Mouse (Mus musculus) forebrain, embryonic 15.5 days (tissue): ENCODE measurements around the gene Ndufc1. TPM values are rescaled to one million over a fixed set of nuclear protein-coding genes. Genes with fewer than 3 reads are reported as not detected.

Experiments used
- ATAC-seq: fragments of 200-750 bp; cut with Nextera tagmentation; replicated peaks from 2 replicates; pipeline ENCODE4 v1.8.0; 2017; ENCODE audit warnings: mild to moderate bottlenecking, moderate TSS enrichment, moderate library complexity
- H3K27ac ChIP-seq: fragments of 300-500 bp; sonication (generic); replicated peaks from 2 replicates; pipeline ENCODE4 v1.5.1; 2015; ENCODE audit warnings: mild to moderate bottlenecking, inconsistent platforms
- H3K27me3 ChIP-seq: fragments of 300-500 bp; sonication (generic); 2 replicates; pipeline ENCODE4 v1.6.1; 2015; ENCODE audit warnings: inconsistent platforms
- H3K36me3 ChIP-seq: fragments of 300-500 bp; sonication (generic); 2 replicates; pipeline ENCODE4 v1.6.1; 2015; ENCODE audit warnings: mild to moderate bottlenecking, inconsistent platforms
- H3K4me1 ChIP-seq: fragments of 300-500 bp; sonication (generic); 2 replicates; pipeline ENCODE4 v1.6.1; 2015; ENCODE audit warnings: inconsistent platforms
- H3K4me2 ChIP-seq: fragments of 300-500 bp; sonication (generic); replicated peaks from 2 replicates; pipeline ENCODE4 v1.6.1; 2015; ENCODE audit warnings: mild to moderate bottlenecking, inconsistent platforms
- H3K4me3 ChIP-seq: fragments of 300-500 bp; sonication (generic); 2 replicates; pipeline ENCODE4 v1.5.1; 2015; ENCODE audit warnings: mild to moderate bottlenecking, inconsistent platforms
- H3K9ac ChIP-seq: fragments of 300-500 bp; sonication (generic); replicated peaks from 2 replicates; pipeline ENCODE4 v1.6.1; 2015; ENCODE audit warnings: mild to moderate bottlenecking, inconsistent platforms
- H3K9me3 ChIP-seq: fragments of 300-500 bp; sonication (generic); 2 replicates; pipeline ENCODE4 v1.6.1; 2016; ENCODE audit warnings: inconsistent platforms
- WGBS: fragments of 180-500 bp; shearing (Covaris S2); methylation state at CpG from one replicate; pipeline ENCODE4 v1.1.7; 2015; ENCODE audit warnings: mixed read lengths; 5-methylcytosine and 5-hydroxymethylcytosine counted together
- polyA plus RNA-seq: library from polyadenylated mRNA; unstranded; fragments of >200 nt; fragmentation: Nextera tagmentation; extraction: Ambion mirVana; gene quantifications from 2 replicates; pipeline ENCODE4 v1.2.1, GENCODE M21; 2015

Gene Ndufc1
- polyA plus RNA-seq, 1 experiment from 2014 or later: 732 TPM

GRCm38 (mm10) chr3:51378665-51378946 is 30.2 kb downstream of the Ndufc1 start:
- WGBS: 91% methylated on average over 3 of the region's 3 CpGs
- Histone ChIP-seq H3K27me3 (no peaks in the 10 kb centered on the region), H3K4me2 (no peak overlapping the region)

GRCm38 (mm10) chr3:51377878-51378664 is 30.7 kb downstream of the Ndufc1 start:
- H3K9ac ChIP-seq: no peak overlapping the region
- no peak for ATAC-seq
- peak overlapping the region; percentile 23 for H3K4me2 ChIP-seq
- H3K27ac ChIP-seq: no peak overlapping the region
- peak overlapping the region; percentile 12; the same call in 1 of the 2 replicates for H3K4me3 ChIP-seq
- H3K36me3 ChIP-seq: no peaks in the 10 kb centered on the region
- no peaks in the 10 kb centered on the region for H3K27me3 ChIP-seq
- no peaks in the 10 kb centered on the region for H3K9me3 ChIP-seq
- H3K4me1 ChIP-seq: peaks cover 5% of the 10 kb centered on the region; the same call in 1 of the 2 replicates
- 46% methylated on average over 31 of the region's 31 CpGs for WGBS

More at GRCm38 (mm10) chr3:51378665-51378946, 30.2 kb downstream of the Ndufc1 start:
- no peak overlapping the region for H3K4me3 ChIP-seq
- ATAC-seq: no peak
- H3K9ac ChIP-seq: no peak overlapping the region
- H3K9me3 ChIP-seq: no peaks in the 10 kb centered on the region
- H3K27ac ChIP-seq: no peak overlapping the region
- H3K36me3 ChIP-seq: no peaks in the 10 kb centered on the region
- peaks cover 5% of the 10 kb centered on the region; the same call in 1 of the 2 replicates for H3K4me1 ChIP-seq

GRCm38 (mm10) chr3:51375307-51376265 is 33.2 kb downstream of the Ndufc1 start:
- 85% methylated on average over 19 of the region's 19 CpGs for WGBS
- no peak overlapping the region for H3K9ac ChIP-seq

GRCm38 (mm10) chr3:51373544-51373943 is 35.2 kb downstream of the Ndufc1 start:
- peaks cover 5% of the 10 kb centered on the region; the same call in 1 of the 2 replicates for H3K4me1 ChIP-seq
- no peaks in the 10 kb centered on the region for H3K27me3 ChIP-seq
- H3K27ac ChIP-seq: no peak overlapping the region
- H3K36me3 ChIP-seq: no peaks in the 10 kb centered on the region
- ATAC-seq: no peak
- no peak overlapping the region for H3K4me3 ChIP-seq
- H3K9me3 ChIP-seq: no peaks in the 10 kb centered on the region
- 74% methylated on average over 5 of the region's 5 CpGs for WGBS
- no peak overlapping the region for H3K4me2 ChIP-seq
- no peak overlapping the region for H3K9ac ChIP-seq

More at GRCm38 (mm10) chr3:51375307-51376265, 33.2 kb downstream of the Ndufc1 start:
- no peak overlapping the region for H3K4me2 ChIP-seq
- H3K36me3 ChIP-seq: no peaks in the 10 kb centered on the region
- H3K27ac ChIP-seq: no peak overlapping the region
- peaks cover 5% of the 10 kb centered on the region; the same call in 1 of the 2 replicates for H3K4me1 ChIP-seq
- H3K27me3 ChIP-seq: no peaks in the 10 kb centered on the region
- no peak for ATAC-seq
- no peaks in the 10 kb centered on the region for H3K9me3 ChIP-seq
- H3K4me3 ChIP-seq: no peak overlapping the region

- Histone ChIP-seq H3K27me3 (no peaks in the 10 kb centered on the region), H3K9me3 (no peaks in the 10 kb centered on the region), H3K27ac (no peak overlapping the region), H3K4me2 (no peak overlapping the region), H3K9ac (no peak overlapping the region), H3K4me1 (no peaks in the 10 kb centered on the region), H3K36me3 (no peaks in the 10 kb centered on the region), H3K4me3 (no peak overlapping the region)
- 81% methylated on average over 5 of the region's 5 CpGs for WGBS
- no peak for ATAC-seq
Measured at GRCm38 (mm10) chr3:51372883-51373282, 35.9 kb downstream of the Ndufc1 start.

GRCm38 (mm10) chr3:51371826-51372225 is 37.0 kb downstream of the Ndufc1 start:
- no peak overlapping the region for H3K4me2 ChIP-seq
- H3K27ac ChIP-seq: no peak overlapping the region
- H3K27me3 ChIP-seq: no peaks in the 10 kb centered on the region
- H3K36me3 ChIP-seq: no peaks in the 10 kb centered on the region
- ATAC-seq: no peak
- no peak overlapping the region for H3K4me3 ChIP-seq
- no peaks in the 10 kb centered on the region for H3K9me3 ChIP-seq
- no peak overlapping the region for H3K9ac ChIP-seq
- H3K4me1 ChIP-seq: no peaks in the 10 kb centered on the region
- WGBS: 59% methylated on average over 2 of the region's 2 CpGs

- Histone ChIP-seq H3K27me3 (peaks cover 3% of the 10 kb centered on the region; the same call in 1 of the 2 replicates), H3K9me3 (no peaks in the 10 kb centered on the region), H3K36me3 (no peaks in the 10 kb centered on the region), H3K9ac (no peak overlapping the region), H3K27ac (no peak overlapping the region), H3K4me1 (peaks cover 12% of the 10 kb centered on the region), H3K4me2 (no peak overlapping the region), H3K4me3 (no peak overlapping the region)
- 78% methylated on average over 4 of the region's 4 CpGs for WGBS
- no peak for ATAC-seq
Measured at GRCm38 (mm10) chr3:51368011-51368410, 40.8 kb downstream of the Ndufc1 start.

GRCm38 (mm10) chr3:51366926-51367325 is 41.9 kb downstream of the Ndufc1 start:
- 46% methylated on average over 4 of the region's 4 CpGs for WGBS
- no peak overlapping the region for H3K4me3 ChIP-seq
- no peak overlapping the region for H3K9ac ChIP-seq
- H3K4me2 ChIP-seq: no peak overlapping the region
- peaks cover 12% of the 10 kb centered on the region for H3K4me1 ChIP-seq
- H3K27me3 ChIP-seq: peaks cover 3% of the 10 kb centered on the region; the same call in 1 of the 2 replicates
- H3K27ac ChIP-seq: no peak overlapping the region
- H3K36me3 ChIP-seq: no peaks in the 10 kb centered on the region
- no peaks in the 10 kb centered on the region for H3K9me3 ChIP-seq
- no peak for ATAC-seq

GRCm38 (mm10) chr3:51365517-51365882 is 43.3 kb downstream of the Ndufc1 start:
- Histone ChIP-seq H3K9ac (peak overlapping the region; percentile 50), H3K4me2 (peak overlapping the region; percentile 76), H3K36me3 (no peaks in the 10 kb centered on the region), H3K4me1 (peaks cover 12% of the 10 kb centered on the region), H3K9me3 (no peaks in the 10 kb centered on the region), H3K4me3 (peak overlapping the region; percentile 41), H3K27ac (0 out of 2 replicates have a peak overlapping the region, but pooled peaks have one; percentile 32), H3K27me3 (peaks cover 11% of the 10 kb centered on the region; the same call in 1 of the 2 replicates)
- 5% methylated on average over 3 of the region's 3 CpGs for WGBS
- no peak for ATAC-seq

- H3K27ac ChIP-seq: peak overlapping the region; percentile 32
- peak overlapping the region; percentile 41 for H3K4me3 ChIP-seq
- no peaks in the 10 kb centered on the region for H3K9me3 ChIP-seq
- H3K4me2 ChIP-seq: peak overlapping the region; percentile 76
- peaks cover 12% of the 10 kb centered on the region for H3K4me1 ChIP-seq
- peaks cover 13% of the 10 kb centered on the region; the same call in 1 of the 2 replicates for H3K27me3 ChIP-seq
- 7% methylated on average over 31 of the region's 31 CpGs for whole genome bisulfite sequencing
- peak overlapping the region; percentile 50 for H3K9ac ChIP-seq
- no peaks in the 10 kb centered on the region for H3K36me3 ChIP-seq
- peak; percentile 94 for ATAC-seq
Measured at GRCm38 (mm10) chr3:51364703-51365516, 43.9 kb downstream of the Ndufc1 start.

GRCm38 (mm10) chr3:51361066-51361465 is 47.7 kb downstream of the Ndufc1 start:
- Histone ChIP-seq H3K4me3 (no peak overlapping the region), H3K9ac (no peak overlapping the region), H3K27ac (no peak overlapping the region), H3K36me3 (no peaks in the 10 kb centered on the region), H3K27me3 (peaks cover 27% of the 10 kb centered on the region), H3K9me3 (no peaks in the 10 kb centered on the region), H3K4me2 (no peak overlapping the region), H3K4me1 (peaks cover 20% of the 10 kb centered on the region)
- no peak for ATAC-seq
- WGBS: 27% methylated on average over 9 of the region's 9 CpGs
